Mouse (Mus musculus) NIH3T3 (cell line): ENCODE results near the gene Catsperg1.
"Not testable (repeated sequence)": the region's sequence is repeated elsewhere in the genome, so short reads cannot be mapped to it uniquely, and the experiment has no call there.

Experiments used
- DNase-seq: peaks from one replicate; pipeline ENCODE4 v3.0.0-alpha.2; 2012; ENCODE audit warnings: low read depth

Gene Catsperg1

DNA sequence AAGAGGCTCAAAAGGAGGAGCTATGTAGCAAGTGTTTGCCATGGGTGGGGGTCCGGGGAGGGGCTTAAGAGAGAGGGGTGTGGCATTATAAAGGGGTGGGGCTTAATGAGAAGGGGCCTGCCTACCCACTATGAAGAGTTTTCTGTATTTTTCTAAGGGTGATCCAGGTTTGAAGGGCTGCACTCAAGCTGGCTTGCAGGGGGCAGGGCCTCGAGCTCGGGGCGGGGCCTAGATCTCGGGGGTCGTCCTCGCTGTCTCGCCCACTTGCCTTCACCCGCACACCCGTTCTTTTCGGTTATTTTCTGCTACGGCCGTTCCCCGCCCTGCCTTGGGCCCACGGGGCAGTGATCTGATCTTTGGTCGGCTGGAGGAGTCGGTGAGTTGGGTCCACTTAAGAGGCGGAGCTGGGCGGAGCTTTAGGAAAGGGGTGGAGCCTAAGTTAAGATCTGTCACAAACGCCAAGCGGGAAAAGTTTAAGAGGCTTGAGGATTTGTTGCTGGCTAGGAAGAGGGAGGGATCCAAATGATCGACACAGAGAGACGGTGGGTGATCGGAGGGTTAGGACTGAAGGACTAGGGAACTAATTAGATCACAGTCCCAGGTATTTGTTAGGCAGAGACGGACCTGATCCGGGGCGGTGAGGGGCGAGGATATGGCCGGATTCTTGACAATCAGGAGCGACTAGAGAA lies 43.6 kb downstream of the Catsperg1 start, which contains the start of the genes Ggn and Spred3:
Ggn (plus strand) TSS at position 145 of the 689 bp plus-strand sequence.
Spred3 (minus strand) TSS at position 346 of the 689 bp plus-strand sequence.
- peak; percentile 84 for DNase-seq

DNA sequence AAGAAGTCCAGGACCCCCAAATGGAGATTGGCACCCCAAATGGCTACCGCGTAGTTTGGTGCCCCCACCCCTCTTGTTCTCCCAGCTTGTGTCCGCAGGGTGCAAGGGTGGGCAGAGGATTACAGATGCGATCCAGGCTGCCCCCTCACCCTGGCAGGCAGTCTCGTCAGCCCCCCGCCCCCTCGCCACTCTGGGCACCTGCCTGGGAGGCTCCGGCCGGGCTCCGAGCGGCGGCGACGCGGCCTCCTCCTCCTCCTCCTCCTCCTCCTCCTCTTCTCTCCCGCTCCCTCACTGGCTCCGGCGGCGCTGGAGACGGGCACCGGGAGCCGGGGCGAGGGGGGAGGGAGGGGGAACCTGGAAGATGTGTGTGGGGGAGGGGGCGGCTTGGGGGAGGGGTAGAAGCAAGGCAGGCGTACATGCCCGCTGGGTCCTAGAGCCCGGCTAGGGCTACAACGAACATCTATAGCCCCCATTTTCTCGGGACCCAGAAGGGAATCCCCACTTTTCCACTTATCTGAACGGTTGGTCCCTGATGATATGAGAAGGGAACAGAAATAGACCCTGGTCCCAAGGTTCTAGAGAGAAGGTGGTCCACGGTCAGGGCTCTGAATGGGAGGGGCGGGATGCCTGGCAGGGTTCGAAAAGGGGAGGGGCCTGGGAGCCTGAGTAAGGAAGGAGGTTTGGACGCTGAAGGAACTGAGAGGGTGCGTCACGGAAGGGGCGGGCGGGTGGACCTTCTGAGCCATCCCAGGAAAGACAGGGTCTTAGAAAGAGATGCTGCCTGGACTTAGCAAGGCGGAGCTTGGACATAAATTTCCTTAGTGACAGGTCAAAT lies 44.4 kb downstream of the Catsperg1 start:
- DNase-seq, result peak; percentile 97

DNA sequence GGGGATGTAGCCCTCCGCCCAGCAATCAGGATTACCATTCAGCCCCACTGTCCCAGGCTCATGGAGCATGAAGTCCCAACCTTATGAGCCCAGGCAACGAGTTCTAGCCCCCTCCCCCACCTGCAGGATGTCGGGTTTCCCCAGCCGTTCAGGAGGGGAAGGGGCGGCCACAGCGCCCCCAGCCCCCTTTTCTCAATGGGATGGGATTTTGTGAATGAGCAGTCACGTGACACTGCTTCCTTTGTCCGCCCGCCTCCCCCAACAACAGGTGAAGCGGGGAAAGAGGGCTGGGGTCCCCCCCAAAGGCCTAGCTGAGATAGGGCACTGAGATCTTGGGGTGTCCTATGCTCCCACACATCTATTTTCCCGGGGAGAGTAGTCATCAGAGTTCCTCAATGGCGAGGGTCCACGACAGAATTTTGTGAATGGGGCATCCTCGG lies 45.0 kb downstream of the Catsperg1 start:
- DNase-seq, result peak; percentile 15

GRCm38 (mm10) chr7:29168121-29168695 lies 45.6 kb downstream of the Catsperg1 start:
- DNase-seq, result peak; percentile 62

- no peak for DNase-seq
These were observed 46.2 kb downstream of the Catsperg1 start for GRCm38 (mm10) chr7:29167656-29168055.

- no peak for DNase-seq
These were observed 50.9 kb downstream of the Catsperg1 start for GRCm38 (mm10) chr7:29162750-29163525.

- DNase-seq, result no peak
These were observed 51.5 kb downstream of the Catsperg1 start for GRCm38 (mm10) chr7:29162294-29162693.

DNA sequence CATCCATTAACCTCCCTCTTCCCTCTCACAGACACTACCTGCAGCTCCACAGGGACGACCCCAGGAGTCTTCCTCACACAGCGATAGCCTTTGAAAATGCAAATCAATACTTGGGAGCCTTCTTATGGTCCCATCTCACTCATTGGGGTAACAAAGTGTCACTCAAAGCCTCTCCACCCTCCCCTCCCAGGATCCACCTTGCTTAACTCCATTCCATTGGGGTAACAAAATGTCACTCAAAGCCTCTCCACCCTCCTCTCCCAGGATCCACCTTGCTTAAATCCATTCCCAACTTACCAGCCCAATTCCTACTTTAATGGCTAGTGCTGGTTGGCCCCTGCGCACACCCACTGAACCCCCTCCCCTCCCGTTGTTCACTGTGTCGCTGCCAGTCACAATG lies 55.6 kb downstream of the Catsperg1 start:
- DNase-seq, result no peak

- DNase-seq, result peak; percentile 88
These were observed 57.7 kb downstream of the Catsperg1 start, which contains the start of gene Fam98c for GRCm38 (mm10) chr7:29155838-29156782. Gene Fam98c (minus strand): TSS chr7:29156234.

DNA sequence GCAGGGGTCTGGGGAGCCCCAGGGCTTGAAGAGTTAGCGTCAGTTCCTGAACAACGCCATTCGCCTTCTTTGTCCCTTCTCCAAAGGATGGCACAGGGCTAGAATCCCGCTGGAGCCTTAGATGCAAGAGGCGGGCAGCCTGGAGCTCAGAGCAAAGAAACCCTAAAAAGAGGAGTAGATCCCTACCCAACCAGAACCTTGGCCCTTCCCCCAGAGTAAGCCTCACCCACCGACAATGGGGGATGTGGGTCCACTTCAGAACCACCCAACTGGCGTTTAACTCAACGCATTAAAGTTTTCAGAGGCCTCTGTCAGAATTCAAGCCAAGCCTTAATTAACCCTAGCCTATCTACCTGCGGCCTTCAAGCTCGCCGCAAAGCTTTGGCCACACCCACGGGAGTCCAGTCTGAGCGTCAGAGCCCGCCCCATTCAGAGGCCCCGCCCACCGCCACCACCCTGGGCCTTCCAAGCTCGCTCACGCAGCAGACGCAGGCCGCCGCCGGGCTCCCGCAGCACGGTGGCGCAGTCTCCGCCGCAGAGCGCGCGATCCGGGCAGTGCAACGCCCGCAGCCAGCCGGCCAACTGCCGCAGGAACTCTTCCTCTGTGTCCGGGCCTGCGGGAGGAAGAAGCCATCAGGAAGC lies 58.5 kb downstream of the Catsperg1 start:
- DNase-seq, result peak; percentile 93

- no peak for DNase-seq
These were observed 59.7 kb downstream of the Catsperg1 start for GRCm38 (mm10) chr7:29154018-29154720.

GRCm38 (mm10) chr7:29151486-29151885 lies 62.3 kb downstream of the Catsperg1 start:
- DNase-seq, result no peak

- DNase-seq, result no peak
These were observed 65.1 kb downstream of the Catsperg1 start for GRCm38 (mm10) chr7:29148771-29149170.

DNA sequence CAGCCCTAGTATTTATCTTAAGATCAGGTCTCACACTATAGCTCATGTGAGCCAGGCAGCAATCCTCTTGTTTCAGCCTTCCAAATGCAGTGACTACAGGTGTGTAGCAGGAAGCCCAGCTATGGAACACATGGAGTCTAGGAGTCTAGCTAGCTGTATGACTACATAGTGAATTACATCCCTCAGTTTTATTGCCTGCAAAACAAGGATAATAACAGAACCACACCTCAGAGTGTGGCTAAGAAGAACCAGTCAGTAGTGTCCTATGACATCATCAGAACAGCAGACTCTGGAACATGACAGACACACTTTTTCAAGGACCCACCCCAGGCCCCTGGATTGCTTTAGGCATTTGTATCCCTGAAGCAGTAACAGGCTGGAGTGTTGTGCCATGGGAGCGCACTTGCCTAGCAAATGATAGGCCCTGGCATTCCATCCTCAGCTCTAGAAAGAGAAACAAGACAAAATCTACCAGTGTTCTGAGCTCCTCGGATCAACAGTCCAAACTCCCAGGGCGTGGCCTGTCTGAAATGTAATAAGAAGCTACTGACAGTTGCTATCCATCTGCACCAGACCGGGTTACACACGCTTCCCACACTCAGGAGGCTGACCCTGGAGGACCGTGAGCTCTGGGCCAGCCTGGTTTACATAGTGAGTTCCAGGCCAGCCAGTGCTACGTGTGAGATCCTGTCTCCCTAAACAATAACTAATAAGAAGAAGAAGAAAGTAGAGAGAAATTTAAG lies 67.0 kb downstream of the Catsperg1 start:
- DNase-seq, result no peak

GRCm38 (mm10) chr7:29144006-29144405 lies 69.8 kb downstream of the Catsperg1 start:
- DNase-seq, result peak; percentile 42

DNA sequence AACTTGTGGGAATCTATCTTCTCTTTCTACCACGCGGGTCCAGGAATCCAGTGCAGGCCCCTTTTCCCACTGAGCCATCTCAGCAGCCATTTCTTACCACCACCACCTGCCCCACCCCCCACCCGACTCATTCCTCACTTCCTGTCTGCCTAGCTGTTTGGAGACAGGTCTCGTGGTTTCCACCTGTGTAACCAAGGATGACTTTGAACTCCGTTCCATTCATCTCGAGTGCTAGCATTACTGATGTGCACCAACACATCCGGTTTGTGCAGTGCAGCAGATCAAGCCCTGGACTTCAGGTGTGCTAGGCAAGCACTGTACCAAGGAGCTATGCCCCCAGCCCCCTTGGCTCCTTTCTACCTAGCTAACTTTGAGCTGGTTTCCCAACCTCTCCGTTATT lies 72.4 kb downstream of the Catsperg1 start:
- DNase-seq, result no peak

GRCm38 (mm10) chr7:29139237-29139636 lies 74.6 kb downstream of the Catsperg1 start:
- DNase-seq, result not testable (repeated sequence)

DNA sequence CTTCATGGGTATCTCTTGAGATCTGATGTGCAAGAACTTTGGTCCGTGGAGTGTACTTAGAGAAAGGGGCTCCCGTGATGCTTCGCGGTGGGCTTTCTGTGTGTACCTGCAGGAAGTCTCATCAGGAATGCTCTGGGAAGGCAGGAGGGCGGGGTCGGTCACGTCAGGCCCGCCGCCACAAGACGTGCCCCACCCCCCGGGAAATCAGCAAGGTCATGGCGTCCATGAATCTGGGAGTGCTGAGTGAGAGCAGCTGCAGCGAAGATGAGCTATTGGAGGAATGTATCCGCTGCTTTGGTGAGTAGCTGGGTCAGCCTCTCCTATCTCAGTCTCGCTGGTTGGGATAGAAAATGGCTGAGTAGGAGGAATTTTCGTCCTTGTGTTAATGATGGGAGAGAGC lies 76.4 kb downstream of the Catsperg1 start:
- DNase-seq, result no peak
